Mouse (Mus musculus) naive thymus-derived CD4-positive, alpha-beta T cell, adult 2 months (primary cell): ENCODE data around the gene Gstz1.
A peak's percentile ranks its signal among the peaks of the same experiment; 100 is the strongest.
"Not testable (repeated sequence)": the region's sequence is repeated elsewhere in the genome, so short reads cannot be mapped to it uniquely, and the experiment has no call there.

ENCODE experiments used
- DNase-seq: peaks from one replicate; pipeline ENCODE4 v3.0.0-alpha.2; 2011; ENCODE audit warnings: low read depth

Gene Gstz1

GRCm38 (mm10) chr12:87158099-87158498 is 11.1 kb downstream of the Gstz1 start:
- no peak for DNase-seq

DNA sequence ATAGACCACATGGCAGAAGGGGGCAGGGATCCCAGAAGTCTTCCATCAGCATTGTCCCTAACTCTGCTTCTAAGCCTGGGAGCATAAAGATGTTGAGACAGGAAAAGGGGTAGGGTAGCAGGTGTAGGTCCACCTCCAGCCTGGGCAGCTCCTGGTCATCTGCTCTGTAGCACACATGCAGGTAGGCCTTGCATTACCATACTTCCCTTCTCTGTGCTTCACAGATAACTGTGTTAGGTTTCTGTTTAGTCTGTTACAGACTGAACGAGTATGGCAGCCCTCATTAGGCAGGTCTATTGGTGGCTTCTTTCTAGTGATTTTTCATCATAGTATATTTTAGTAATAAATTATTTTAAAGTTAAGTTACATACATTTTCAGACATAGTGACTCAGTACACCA is 13.3 kb downstream of the Gstz1 start:
- no peak for DNase-seq

DNA sequence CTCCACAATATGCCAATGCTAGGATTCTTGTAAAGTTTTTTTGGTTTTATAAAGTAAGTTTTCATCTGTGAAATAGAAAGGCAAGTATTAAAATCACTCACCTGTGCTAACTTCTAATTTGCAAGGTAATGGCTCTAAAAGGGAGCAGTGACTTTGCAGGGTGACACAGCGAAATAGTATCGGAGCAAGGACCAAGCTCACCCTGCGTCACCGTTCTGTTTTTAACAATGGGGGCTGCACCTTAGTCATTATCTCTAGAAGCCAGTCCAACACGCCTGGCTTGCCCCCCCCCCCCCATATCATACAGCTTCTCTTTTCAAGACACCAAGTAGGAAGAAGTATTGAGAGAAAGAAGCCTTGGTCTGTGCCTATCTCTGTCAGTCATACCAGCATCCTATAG is 13.8 kb downstream of the Gstz1 start:
- no peak for DNase-seq

DNA sequence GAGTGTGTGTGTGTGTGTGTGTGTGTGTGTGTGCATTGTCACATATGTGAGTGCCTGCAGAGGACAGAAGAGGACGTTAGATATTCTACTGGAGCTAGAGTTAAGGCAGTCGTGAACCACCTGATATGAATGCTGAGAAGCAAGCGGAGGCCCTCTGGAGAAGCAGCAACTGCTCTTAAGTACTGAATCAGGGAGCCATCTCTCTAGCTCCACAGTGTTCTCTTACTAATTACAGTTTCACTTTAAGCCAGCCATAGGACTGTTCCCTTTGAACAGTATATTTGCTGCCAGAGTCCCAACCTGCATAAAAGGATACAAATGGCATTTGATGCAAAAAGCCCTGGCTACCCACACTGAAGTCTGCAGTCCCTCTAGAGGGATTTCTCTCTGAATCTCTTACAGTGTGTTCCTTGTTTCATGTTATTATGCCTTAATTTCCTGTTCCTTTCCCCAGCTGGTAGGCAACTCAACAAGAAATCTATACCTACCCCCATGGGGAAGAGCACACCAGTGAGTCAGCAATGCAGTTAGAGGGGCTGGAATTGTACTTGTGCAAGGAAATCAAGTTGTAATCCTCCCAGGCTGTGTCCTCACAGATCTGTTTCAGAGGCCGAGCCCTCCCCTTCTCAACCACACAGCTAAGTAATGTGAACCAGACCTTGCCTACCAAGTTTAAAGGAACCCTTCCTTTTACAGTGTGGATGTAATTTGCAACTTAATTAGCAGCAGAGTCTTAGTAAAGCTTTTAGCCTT is 28.4 kb downstream of the Gstz1 start:
- DNase-seq = no peak

DNA sequence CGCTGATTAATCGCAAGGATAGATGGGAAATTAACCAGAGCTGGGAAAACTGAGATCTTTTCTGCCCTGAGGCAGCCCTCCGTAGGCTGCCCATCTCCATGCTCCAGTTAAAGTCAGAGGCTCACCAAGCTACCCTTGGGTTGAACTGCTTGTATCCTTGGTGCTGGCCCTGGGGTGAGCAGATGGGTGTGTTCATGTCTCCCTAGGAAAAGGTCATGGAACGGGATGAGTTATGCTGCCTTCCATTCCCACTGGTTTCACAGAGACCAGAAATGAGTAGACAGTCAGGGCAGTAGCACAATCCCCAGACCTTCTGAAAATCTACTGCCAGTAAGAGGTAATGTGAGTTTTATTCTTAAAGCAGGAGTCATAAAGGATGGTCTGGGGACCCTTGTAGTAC is 30.7 kb downstream of the Gstz1 start:
- no peak for DNase-seq

DNA sequence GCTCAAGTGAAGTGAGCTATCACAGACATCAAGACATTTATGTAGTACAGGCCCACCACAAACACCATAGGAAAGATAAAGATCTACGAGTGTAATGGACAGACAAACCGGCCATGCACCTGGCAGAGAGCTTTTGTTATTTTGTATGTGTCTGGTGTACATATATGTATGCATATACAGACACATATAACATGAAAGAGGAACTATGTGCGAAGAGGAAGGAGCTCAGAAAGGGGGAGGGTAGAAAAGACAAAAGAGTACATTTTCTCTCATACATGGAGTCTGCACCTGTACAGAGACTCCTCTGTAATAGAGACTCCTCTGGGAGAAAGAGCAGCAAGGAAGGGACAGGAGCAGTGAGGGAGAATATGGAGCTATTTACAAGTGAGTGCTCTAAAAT is 46.0 kb downstream of the Gstz1 start:
- no peak for DNase-seq

DNA sequence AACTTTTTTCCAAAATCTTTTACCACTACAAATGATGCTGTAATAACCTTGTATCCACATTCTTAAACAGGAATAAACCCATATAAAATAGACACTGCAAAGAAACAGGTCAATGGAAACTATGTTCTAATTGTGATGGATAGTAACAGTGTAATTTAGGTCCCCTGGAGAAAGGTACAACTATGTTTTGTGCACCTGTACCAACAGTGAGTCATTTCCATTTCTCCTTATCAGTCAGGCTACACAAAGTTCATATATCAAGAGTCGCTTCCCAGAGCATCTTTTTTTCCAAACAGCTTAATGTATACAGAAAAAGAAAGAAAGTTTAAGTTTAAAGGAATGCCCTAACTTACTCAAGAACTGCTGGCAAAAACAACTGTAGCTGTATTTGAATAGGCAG is 48.1 kb downstream of the Gstz1 start:
- no peak for DNase-seq

DNA sequence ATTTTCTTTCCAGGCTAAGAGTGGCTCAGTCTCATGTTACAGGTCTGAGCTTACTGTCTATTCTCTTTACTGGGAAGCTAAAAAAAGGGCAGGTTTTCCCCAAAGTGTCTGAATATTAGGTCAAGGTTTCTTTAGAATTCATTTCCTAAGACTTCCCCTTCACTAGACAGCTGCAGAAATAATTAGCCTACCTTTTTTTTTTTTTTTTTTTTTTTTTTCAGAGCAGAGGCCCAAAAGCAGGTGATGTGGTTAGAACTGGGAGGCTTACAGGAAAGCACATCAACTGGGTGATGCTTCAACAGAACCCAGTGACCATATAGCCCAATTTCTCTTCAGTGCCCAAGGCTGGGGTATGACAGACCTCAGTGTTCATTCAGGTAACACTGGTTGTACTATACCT is 49.3 kb downstream of the Gstz1 start:
- no peak for DNase-seq

- peak; percentile 5 for DNase-seq
Observed at GRCm38 (mm10) chr12:87198792-87199191, 51.8 kb downstream of the Gstz1 start.

GRCm38 (mm10) chr12:87199206-87199972 is 52.4 kb downstream of the Gstz1 start, which contains the start of gene Samd15:
Samd15 (plus strand) TSS chr12:87199723.
- DNase-seq = peak; percentile 61

GRCm38 (mm10) chr12:87199973-87200586 is 53.1 kb downstream of the Gstz1 start, which contains the start of gene Tmed8:
Tmed8 (minus strand) TSS chr12:87200454.
- peak; percentile 81 for DNase-seq

- DNase-seq = no peak
Observed at GRCm38 (mm10) chr12:87201694-87202093, 54.7 kb downstream of the Gstz1 start.

GRCm38 (mm10) chr12:87205789-87206188 is 58.8 kb downstream of the Gstz1 start:
- DNase-seq = not testable (repeated sequence)

- no peak for DNase-seq
Observed at GRCm38 (mm10) chr12:87212844-87213606, 66.1 kb downstream of the Gstz1 start.
